Mouse (Mus musculus) midbrain, embryonic 15.5 days (tissue): ENCODE measurements around the gene Lrrc8d. TPM values are rescaled to one million over a fixed set of nuclear protein-coding genes. Genes with fewer than 3 reads are reported as not detected.

ENCODE experiments used
- polyA plus RNA-seq: library from polyadenylated mRNA; unstranded; fragments of >200 nt; fragmentation: Nextera tagmentation; extraction: Ambion mirVana; gene quantifications from 2 replicates; pipeline ENCODE4 v1.2.1, GENCODE M21; 2015

The Lrrc8d gene
- polyA plus RNA-seq, 1 experiment from 2014 or later, result 37.1 TPM

Other genes starting within 250 kb of the Lrrc8d start
- 13.2 and 13.6 TPM in 2 replicates for gene Lrrc8c, start 180.6 kb upstream of the Lrrc8d start, polyA plus RNA-seq
- 44.3 and 53.0 TPM in 2 replicates for gene Zfp326, start 176.6 kb downstream of the Lrrc8d start, polyA plus RNA-seq